Mouse (Mus musculus): ENCODE measurements around the gene Ckm.

The Ckm gene

DNA sequence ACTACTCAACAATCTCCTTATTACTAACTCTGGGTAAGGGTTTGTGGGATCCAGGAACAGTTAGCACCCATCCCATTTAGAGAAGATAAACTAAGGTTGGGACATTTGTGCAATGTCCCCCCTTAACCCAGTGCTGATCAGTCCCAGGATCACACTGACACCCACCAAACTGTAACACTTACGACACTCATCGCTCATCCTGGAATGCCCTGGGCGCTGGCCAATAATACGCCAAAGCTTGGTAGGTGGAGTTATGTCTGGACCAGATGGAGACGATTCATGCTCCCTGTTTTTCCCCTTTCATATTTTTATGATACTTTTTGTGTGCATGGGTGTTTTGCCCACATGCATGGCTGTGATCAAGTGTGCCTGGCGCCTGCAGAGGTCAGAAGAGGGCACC is 25.8 kb downstream of the Ckm start:
- intact Hi-C loops (cut with DNase I) = no loop called here

DNA sequence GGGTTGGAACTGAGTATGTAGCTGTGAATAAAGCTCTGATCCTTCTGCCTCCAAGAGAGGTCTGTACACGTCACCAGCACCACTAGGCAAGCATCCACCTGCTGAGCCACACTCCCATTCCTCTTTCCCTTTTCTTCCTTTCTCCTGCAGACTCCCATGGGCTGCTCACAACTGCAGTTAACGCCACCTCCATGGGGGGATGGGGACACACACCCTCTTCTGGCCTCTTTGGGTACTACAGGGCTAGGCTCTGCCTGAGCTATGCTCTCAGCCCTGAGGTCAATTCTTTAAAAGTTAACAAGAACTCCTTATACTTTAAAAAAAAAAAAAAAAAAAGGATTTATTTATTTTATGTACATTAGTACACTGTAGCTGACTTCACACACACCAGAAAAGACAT is 27.9 kb downstream of the Ckm start:
- intact Hi-C loops (cut with DNase I) = no loop called here

DNA sequence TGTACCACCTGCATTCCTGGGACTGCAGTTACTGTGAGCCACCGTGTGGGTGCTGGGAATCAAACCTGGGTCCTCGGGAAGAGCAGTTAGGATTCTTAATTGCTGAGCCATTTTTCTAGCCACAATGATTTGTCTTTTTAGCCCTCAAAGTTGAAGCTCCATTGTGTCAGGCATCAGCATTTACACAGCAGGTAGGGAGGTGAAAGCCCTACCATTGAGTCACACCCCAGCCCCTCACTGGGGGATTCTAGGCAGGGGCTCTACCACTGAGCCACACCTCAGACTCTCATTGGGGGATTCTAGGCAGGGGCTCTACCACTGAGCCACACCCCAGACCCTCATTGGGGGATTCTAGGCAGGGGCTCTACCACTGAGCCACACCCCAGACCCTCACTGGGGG is 31.7 kb downstream of the Ckm start:
- intact Hi-C loops (cut with DNase I) = no loop called here

DNA sequence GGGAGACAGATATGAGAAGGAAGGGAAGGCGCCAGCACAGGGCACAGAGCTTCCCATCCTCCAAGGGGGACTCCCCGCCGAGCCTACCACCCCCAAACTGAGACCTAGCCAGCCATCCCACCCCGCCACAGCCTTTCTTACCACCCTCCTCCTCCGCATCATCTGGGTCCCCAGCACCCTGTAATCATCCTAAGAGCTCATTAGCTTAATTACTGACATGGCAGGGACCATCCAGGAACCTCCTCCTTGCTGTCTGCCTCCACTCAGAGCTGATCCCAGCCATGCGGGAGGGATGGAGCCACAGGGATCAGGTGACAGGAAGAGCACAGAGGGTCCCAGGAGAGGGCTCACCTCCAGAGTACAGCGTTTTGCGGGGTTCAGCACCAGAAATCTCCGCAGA is 32.5 kb downstream of the Ckm start:
- intact Hi-C loops (cut with DNase I) = no loop called here

DNA sequence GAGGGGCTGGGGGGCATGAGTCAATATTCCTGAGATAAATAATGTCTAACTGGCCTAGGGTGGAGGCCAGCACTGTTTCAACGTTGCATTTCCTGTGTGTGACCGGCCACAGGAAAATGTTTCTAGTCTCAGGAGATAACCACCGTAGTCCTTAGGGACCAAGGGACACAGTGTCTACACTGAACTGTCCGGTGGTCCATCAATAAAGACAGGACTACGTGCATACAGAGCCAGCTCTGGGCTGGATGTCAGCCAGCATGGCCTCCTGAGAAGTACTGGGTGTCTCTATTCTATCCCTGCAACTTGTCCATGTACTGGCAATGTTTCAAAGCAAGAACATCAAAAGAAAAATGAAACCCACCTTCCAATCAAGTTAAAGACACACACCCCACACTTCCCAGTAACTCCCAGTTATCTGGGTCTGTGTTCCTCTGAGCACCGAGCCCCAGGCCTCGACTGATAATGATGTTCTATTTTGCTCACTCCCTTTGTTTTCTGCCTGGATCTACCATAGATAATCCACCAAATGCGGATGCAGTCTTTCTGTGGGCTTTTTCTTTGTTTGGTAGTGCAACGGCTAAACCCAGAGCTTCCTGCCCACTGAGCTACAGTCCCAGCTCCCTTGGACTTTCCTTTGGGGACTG is 37.0 kb downstream of the Ckm start:
- intact Hi-C loops (cut with DNase I) = loop anchor here (5.0 kb wide), 1 partner anchor 34 kb away; no protein-coding TSS in a partner anchor

DNA sequence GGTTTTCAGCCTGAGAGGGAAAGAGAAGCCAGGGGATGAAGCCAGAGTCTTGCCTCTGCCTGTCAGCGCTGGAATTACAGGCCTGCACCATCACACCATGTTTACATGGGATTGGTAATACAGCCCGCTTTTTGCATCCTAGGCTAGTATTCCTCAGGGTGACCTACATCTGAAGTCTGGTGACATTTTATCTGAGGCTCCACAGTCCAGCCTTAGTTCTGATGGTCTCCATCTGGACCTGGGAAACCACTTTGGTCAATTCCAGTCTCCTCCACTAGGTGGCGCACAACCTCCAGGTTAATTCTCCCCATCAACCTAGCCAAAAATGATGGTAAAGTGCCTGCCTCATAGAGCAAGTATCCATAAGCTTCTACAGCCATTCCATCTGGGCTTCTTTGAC is 38.8 kb downstream of the Ckm start:
- intact Hi-C loops (cut with DNase I) = loop anchor here (5.0 kb wide), 1 partner anchor 36 kb away; no protein-coding TSS in a partner anchor

DNA sequence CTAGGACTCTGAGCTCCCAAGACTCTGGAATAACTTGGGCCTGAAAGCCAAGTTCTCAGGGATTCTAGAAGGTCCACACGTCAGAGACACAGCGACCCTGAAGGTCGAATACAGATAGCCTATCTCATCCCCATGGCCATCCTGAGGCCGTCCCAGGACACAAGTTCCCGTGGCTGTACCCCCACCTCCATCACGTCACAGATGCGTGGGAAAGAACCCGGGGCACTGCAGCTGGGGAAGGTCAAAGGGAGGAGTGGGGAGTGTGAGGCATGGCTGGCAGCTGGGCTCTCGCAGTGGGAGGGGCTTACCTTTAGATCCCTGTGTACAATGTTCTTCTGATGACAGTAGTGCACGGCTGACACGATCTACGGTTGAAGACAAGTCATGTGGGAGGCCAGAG is 40.2 kb downstream of the Ckm start:
- intact Hi-C loops (cut with DNase I) = loop anchor here (5.0 kb wide), 1 partner anchor 38 kb away; no protein-coding TSS in a partner anchor

DNA sequence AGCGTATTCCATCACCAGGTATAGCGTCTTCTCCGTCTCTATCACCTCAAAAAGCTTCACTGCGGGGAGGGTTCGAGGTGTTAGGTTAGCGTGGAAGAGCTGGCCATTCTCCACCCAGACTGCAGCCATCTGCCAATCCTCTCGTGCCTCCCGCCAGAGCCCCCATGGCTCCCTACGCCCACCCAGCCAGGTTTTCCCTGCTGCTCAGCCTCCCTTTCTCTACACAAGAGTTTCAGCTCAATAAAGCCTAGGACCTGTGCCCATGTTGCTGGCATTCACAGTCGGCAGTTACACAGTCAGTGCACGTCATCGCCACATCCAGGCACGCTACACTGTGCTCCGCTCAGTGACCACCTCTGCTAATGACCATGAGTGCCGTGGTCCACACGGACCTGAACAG is 43.1 kb downstream of the Ckm start:
- intact Hi-C loops (cut with DNase I) = no loop called here

DNA sequence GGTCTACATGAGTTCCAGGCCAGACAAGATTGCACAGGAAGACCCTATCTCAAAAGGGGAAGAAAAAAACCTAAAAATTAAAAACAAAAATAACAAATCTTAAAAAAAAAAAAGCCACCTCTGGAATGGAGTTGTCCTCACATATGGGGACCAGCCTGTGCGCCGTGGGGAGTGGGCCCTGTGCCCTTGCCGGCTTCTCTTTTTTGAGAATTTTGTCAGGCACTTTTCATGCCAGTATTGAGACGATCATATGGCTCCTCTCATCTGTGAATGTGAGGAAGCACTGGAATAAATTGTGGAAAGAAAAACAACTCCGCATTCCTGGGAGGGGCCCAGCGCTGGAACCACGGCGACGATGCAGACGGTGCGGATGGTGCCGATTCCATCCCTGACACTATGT is 44.6 kb downstream of the Ckm start:
- intact Hi-C loops (cut with DNase I) = no loop called here

DNA sequence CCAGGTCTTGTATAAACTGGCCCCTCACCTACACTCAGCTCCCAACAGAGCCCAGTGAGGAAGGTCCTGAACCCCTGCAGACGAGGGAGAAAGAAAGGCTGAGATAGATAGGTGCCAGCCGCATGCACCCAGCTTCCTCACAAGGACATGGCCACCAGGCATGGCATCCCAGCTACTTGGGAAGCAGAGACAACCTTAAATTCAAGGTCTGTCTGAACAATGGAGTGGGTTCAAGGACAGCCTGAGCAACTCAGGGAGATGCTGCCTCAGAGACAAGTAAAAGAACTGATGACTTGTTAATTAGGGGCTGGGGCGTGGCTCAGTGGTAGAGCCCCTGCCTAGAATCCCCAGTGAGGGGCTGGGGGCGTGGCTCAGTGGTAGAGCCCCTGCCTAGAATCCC is 50.6 kb downstream of the Ckm start:
- intact Hi-C loops (cut with DNase I) = loop anchor here (5.0 kb wide), 2 partner anchors 52 to 117 kb away; partner anchors contain the start of genes Bloc1s3 and Trappc6a

DNA sequence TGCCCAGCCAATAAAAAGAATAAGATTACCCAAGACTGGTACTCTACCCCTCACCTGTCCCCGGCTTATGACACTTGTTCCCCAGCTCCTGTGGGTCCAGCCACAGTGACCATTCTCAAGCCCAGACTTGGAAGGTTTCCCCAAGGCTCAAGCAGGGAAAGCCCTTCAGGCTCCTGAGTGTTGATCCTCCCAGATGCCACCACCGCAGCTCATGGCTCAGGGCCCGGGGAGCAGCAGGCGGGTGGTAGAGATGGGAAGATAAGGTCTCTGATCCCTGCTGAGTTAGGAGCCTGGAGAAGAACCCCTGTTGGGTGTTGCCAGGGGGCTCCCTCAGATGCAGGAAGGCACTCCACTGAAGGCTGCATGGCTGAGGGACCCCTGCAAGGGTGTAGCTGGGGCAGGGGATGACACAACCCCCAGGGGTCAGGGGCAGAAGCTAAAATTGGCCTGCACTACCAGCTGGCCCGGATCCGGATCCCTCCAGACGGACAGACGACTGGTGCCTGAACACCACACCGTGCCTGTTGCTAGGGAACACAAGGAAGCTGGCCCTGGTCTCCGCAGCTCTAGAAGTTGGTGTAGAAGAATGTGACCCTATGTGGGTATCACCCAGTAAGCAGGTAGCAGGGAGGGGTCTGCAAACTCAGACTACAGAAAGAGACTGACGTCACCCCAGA is 51.4 kb downstream of the Ckm start:
- intact Hi-C loops (cut with DNase I) = loop anchor here (5.0 kb wide), 2 partner anchors 51 to 116 kb away; partner anchors contain the start of genes Bloc1s3 and Trappc6a

DNA sequence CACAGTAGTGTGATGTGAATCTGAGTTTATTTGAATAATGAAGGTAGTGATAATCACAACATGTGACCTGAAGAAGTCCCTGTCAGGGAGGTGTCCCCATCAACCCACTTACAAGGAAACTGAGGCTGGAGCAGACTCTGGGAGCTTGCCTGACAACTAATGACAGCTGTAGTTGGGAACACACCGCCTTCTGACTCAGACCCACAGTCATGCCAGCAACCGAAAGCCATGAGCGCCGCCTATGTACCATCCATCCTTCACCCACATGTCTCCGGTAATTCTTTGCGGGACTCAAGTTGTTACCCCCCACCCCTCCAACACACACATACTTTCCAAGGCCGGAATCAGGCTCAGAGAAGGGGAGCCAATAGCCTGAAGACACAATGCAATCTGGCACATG is 52.1 kb downstream of the Ckm start:
- intact Hi-C loops (cut with DNase I) = loop anchor here (5.0 kb wide), 2 partner anchors 51 to 116 kb away; partner anchors contain the start of genes Bloc1s3 and Trappc6a

DNA sequence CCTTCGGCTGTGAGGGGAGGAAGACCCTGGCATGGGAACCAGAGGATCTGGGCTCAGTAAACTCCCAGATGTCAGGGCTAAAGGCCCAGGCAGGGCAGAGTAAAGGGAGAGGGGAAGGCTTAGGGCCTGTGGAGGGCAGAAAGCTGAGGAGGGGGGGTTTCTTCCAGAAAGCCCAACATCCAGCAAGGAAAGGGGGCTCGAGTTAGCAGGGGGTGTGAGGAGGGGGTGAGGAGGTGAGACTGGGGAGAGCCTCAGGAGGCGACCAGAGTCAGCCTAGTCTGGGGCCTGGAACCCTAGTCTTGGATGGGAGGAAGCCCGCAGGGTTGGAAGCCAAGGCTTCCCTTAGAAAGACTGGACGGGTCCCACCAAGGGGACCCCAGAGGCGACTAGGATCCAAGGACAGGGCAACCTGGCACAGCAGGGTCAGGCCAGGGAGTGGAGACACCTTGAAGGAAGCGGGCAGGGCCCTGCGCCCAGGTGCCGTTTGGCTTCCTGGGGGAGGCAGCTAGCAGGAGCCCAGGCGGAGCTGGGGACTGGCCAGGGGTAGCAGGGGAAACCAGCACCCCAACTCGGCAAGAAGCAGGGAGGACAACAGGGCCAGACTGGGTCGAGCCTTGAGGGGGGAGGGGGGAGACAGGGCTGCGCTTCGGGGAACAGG is 53.0 kb downstream of the Ckm start:
- intact Hi-C loops (cut with DNase I) = loop anchor here (5.0 kb wide), 2 partner anchors 50 to 115 kb away; partner anchors contain the start of genes Bloc1s3 and Trappc6a

DNA sequence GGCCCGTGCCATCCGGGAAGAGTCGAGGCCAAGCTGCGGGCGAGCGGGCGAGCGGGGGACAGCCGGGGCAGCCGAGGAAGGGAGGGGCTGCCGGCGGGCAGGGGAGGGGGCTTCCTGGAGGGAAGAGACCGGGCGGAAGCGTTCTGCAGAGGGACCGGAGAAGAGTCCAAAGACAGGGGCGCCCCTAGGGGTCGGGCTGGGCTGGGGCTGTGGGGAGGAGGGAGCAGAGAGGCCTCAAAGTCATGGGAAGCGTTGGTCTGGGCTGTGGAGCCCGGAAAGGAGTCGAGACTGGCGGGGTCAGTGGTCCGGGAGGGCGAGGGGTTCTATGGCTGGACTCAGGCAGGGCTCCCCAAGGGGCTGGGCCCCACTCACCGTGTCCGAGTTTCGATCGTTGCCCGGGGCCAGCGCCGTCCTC is 53.5 kb downstream of the Ckm start:
- intact Hi-C loops (cut with DNase I) = loop anchor here (5.0 kb wide), 2 partner anchors 49 to 114 kb away; partner anchors contain the start of genes Bloc1s3 and Trappc6a

DNA sequence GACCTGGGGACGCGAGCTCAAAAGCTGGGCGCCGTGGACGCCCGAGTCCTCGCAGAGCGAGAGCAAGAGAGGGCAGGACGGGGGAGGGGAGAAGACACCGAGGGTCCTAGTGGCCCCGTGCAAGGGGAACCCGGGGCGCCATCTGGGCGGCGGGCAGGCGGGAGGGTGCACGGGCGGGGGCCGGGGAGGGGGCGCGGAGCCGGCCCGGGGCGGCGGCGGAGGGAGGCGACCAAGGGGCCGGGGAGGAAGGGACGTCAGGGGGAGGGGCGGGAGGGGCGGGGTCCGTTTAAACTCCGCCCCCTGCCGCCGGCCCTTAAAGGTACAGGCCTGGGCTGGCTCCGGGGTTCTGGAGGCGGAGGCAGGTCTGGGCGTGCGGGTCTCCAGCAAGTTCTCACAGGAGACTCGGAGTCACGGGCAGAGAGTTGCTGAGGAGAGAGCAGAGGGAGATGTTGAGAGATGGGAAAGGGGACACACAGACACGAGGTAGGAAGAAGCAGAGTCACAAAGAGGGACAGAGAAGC is 54.1 kb downstream of the Ckm start, which contains the start of gene Mark4:
TSS of gene Mark4 (minus strand) at position 231 of the 521 bp plus-strand sequence.
- intact Hi-C loops (cut with DNase I) = loop anchor here (5.0 kb wide), 2 partner anchors 49 to 114 kb away; partner anchors contain the start of genes Bloc1s3 and Trappc6a

DNA sequence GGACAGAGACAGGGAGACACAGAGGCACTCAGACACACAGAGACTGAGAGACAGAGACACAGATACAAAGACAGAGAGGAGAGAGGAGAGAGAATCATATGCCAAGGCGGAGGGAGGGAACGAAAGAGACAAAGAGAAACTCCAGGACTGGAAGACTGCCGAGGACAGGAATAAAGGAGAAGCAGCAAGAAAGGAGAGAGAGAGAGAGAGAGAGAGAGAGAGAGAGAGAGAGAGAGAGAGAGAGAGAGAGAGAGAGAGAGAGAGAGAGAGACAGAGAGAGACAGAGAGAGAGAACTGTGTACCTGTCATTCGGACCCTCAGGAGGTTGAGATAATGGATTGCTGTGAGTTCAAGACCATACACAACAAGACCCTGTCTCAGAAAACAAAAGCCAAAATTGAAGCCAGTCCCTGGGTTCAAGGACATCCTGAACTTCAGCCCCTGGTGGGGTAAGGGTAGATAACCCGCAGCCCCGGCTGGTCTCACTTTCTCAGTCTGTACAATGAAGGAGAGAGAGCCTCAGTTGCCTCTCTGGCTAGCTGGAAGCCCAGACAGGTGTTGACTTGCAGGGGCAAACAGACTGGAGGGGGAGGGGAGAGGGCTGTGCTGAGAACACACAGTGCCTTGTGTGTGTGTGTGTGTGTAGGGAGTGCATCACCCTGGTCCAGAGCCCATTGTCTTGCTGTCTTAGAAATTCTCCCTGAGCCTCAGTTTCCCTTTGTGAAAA is 54.7 kb downstream of the Ckm start:
- intact Hi-C loops (cut with DNase I) = loop anchor here (5.0 kb wide), 2 partner anchors 48 to 113 kb away; partner anchors contain the start of genes Bloc1s3 and Trappc6a

DNA sequence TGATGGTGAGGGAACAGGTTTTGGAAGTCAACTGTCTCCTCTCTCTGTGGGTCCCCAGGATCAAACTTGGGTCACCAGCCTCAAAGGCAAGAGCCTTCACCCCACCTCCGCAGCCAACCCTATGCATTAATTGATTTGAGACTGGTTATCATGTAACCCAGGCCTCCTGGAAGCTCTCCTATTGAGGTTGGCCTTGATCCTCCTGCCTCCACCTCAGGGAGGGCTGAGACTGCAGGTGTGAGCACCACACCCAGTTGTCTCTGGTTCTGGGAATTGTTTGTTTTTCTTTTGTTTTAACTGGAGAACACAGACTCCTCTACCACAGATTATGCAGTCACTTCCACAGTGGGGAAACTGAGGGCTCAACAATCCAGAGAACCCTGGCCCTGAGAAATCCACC is 55.9 kb downstream of the Ckm start:
- intact Hi-C loops (cut with DNase I) = no loop called here

DNA sequence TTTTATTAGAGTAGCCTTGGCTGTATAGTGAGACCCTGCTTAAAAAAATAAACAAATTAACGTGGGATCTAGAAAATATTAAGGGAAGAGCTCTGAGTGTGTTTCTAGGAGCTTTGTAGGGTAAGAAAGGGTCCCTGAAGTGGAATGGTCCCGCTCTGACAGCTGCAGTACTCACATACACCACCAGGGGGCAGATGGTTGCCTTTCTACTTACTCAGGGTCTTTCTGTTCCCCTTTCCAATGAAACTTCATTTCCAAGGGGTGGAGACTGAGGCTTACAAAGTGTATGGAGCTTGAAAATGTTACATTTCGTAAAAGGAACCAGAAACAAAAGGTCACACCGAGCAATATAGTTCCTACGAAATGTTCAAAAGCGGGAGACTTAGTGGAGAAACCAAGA is 56.9 kb downstream of the Ckm start:
- intact Hi-C loops (cut with DNase I) = no loop called here

DNA sequence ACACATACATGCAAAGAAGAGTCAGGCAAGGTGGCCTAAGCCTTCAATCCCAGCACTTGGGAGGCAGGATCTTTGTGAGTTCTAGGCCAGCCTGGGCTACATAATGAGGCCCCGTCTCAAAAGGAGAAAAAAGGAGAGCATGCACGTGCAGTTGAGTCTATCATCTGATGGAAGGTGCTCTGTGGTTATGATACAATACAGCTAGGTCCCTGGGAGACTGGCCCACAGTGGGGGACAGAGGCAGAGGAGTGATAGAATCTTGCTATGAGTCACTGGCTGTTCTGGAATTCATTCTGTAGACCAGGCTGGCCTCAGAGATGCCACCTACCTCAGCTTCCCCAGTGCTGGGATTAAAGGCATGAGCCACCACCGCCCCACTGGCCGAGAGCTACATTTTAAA is 57.9 kb downstream of the Ckm start:
- intact Hi-C loops (cut with DNase I) = no loop called here

DNA sequence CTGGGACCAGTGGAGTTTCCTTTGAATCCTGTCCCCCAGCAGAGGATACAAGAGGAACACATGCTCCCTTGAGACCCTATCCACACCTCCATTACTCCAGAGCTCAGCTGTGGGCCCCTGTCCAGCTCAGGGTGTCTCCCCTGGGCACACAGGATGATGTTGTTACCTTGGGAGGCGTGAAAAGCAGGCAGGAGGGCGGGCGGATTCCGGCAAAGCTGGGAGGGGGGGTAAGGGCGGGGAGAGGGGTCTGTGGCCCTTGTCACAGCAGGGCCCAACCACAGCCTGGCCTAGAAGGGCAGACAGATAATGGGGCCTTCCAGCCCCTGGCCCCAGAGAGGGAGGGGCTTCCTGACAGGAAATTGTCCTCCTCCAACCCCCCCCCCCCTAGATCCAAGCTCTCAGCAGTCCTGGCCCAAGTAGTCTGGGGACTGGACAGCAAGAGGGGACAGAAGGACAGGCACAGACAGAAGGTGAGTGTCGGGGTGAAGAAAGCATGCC is 58.4 kb downstream of the Ckm start, which contains the start of gene Exoc3l2:
TSS of gene Exoc3l2 (plus strand) at position 448 of the 498 bp plus-strand sequence.
- intact Hi-C loops (cut with DNase I) = no loop called here
